Mouse (Mus musculus) lung, postnatal 0 days (tissue): Measurements from ENCODE around the gene Bscl2. TPM values are rescaled to one million over a fixed set of nuclear protein-coding genes. Genes with fewer than 3 reads are reported as not detected.

ENCODE experiments used
- ATAC-seq: fragments of 200-750 bp; cut with Nextera tagmentation; 2 replicates; pipeline ENCODE4 v1.8.0; 2017; ENCODE audit warnings: moderate library complexity
- DNase-seq: peaks from one replicate; pipeline ENCODE4 v3.0.0-alpha.2; 2016; ENCODE audit warnings: low spot score
- H3K27ac ChIP-seq: fragments of 300-500 bp; sonication (generic); 2 replicates; pipeline ENCODE4 v1.5.1; 2014; ENCODE audit warnings: antibody characterized with exemption, mild to moderate bottlenecking, low read length, mixed read lengths
- H3K27me3 ChIP-seq: fragments of 300-500 bp; sonication (generic); replicated peaks from 2 replicates; pipeline ENCODE4 v1.6.1; 2014; ENCODE audit warnings: low read length, mixed read lengths; ENCODE audit not compliant: insufficient read depth
- H3K36me3 ChIP-seq: fragments of 300-500 bp; sonication (generic); 2 replicates; pipeline ENCODE4 v1.6.1; 2014; ENCODE audit warnings: low read length, mixed read lengths; ENCODE audit not compliant: insufficient read depth
- H3K4me1 ChIP-seq: fragments of 300-500 bp; sonication (generic); 2 replicates; pipeline ENCODE4 v1.6.1; 2014; ENCODE audit warnings: antibody characterized with exemption, low read depth, low read length, mixed read lengths; ENCODE audit not compliant: insufficient read depth
- H3K4me2 ChIP-seq: fragments of 300-500 bp; sonication (generic); replicated peaks from 2 replicates; pipeline ENCODE4 v1.6.1; 2014; ENCODE audit warnings: low read depth, mild to moderate bottlenecking, low read length, moderate library complexity, mixed read lengths
- H3K4me3 ChIP-seq: fragments of 300-500 bp; sonication (generic); 2 replicates; pipeline ENCODE4 v1.5.1; 2014; ENCODE audit warnings: low read depth, low read length
- H3K9ac ChIP-seq: fragments of 300-500 bp; sonication (generic); replicated peaks from 2 replicates; pipeline ENCODE4 v1.6.1; 2014; ENCODE audit warnings: low read depth, mild to moderate bottlenecking
- H3K9me3 ChIP-seq: fragments of 300-500 bp; sonication (generic); 2 replicates; pipeline ENCODE4 v1.6.1; 2016; ENCODE audit warnings: low read length, mixed read lengths
- CTCF ChIP-seq: IDR thresholded peaks from 2 replicates; pipeline ENCODE4 v1.5.1; 2016; ENCODE audit warnings: antibody characterized with exemption, mild to moderate bottlenecking
- EP300 ChIP-seq: IDR thresholded peaks from 2 replicates; pipeline ENCODE4 v1.6.1; 2016; ENCODE audit warnings: antibody characterized with exemption, mild to moderate bottlenecking, control low read depth
- WGBS: fragments of 180-500 bp; shearing (Covaris S2); extraction: QIAGEN DNeasy Blood & Tissue Kit; methylation state at CpG from one replicate; pipeline ENCODE4 v1.1.7; 2014; 5-methylcytosine and 5-hydroxymethylcytosine counted together
- polyA plus RNA-seq: library from polyadenylated mRNA; unstranded; fragments of >200 nt; fragmentation: Nextera tagmentation; extraction: Ambion mirVana; gene quantifications from 2 replicates; pipeline ENCODE4 v1.2.1, GENCODE M21; 2015

The Bscl2 gene
- polyA plus RNA-seq, 1 experiment from 2014 or later: 66.8 TPM

- Histone ChIP-seq H3K27me3 (no peaks in the 10 kb centered on the region), H3K4me2 (peak within 1 kb of the TSS; percentile 66), H3K9ac (no peak within 1 kb of the TSS), H3K4me3 (peak within 1 kb of the TSS; percentile 55), H3K9me3 (no peaks in the 10 kb centered on the region), H3K4me1 (peaks cover 10% of the 10 kb centered on the region), H3K36me3 (peaks cover 5% of the 10 kb centered on the region; the same call in 1 of the 2 replicates), H3K27ac (peak within 1 kb of the TSS; percentile 64)
- TF ChIP-seq EP300 (peak; percentile 77), CTCF (no peak)
- ATAC-seq: peak; percentile 97
- DNase-seq: peak; percentile 100
- under 1% methylated on average over 30 of the region's 30 CpGs for WGBS
Measured at GRCm38 (mm10) chr19:8802130-8802821, 35.0 kb upstream of the Bscl2 start, which contains the start of gene Zbtb3. Zbtb3 (plus strand) TSS chr19:8802555.

- Histone ChIP-seq H3K4me1 (peaks cover 4% of the 10 kb centered on the region; the same call in 1 of the 2 replicates), H3K36me3 (peaks cover 6% of the 10 kb centered on the region; the same call in 1 of the 2 replicates), H3K9me3 (no peaks in the 10 kb centered on the region), H3K9ac (no peak overlapping the region), H3K4me3 (0 out of 2 replicates have a peak overlapping the region, but pooled peaks have one; percentile 55), H3K27me3 (no peaks in the 10 kb centered on the region), H3K27ac (0 out of 2 replicates have a peak overlapping the region, but pooled peaks have one; percentile 64), H3K4me2 (peak overlapping the region; percentile 53; the same call in 1 of the 2 replicates)
- WGBS: 84% methylated on average over 9 of the region's 9 CpGs
- ATAC-seq (no peak), DNase-seq (no peak)
- TF ChIP-seq CTCF (no peak), EP300 (no peak)
Measured at GRCm38 (mm10) chr19:8803204-8803780, 34.0 kb upstream of the Bscl2 start.

GRCm38 (mm10) chr19:8803879-8804660 is 33.2 kb upstream of the Bscl2 start:
- Histone ChIP-seq H3K4me1 (peaks cover 4% of the 10 kb centered on the region; the same call in 1 of the 2 replicates), H3K9ac (no peak overlapping the region), H3K27ac (no peak overlapping the region), H3K27me3 (no peaks in the 10 kb centered on the region), H3K4me3 (no peak overlapping the region), H3K9me3 (no peaks in the 10 kb centered on the region), H3K36me3 (peaks cover 6% of the 10 kb centered on the region; the same call in 1 of the 2 replicates), H3K4me2 (no peak overlapping the region)
- WGBS: 86% methylated on average over 11 of the region's 11 CpGs
- ATAC-seq: no peak
- no peak for DNase-seq
- TF ChIP-seq CTCF: no peak
- TF ChIP-seq EP300: no peak

GRCm38 (mm10) chr19:8806810-8807209 is 30.5 kb upstream of the Bscl2 start:
- H3K4me1 ChIP-seq: peaks cover 4% of the 10 kb centered on the region; the same call in 1 of the 2 replicates
- H3K9ac ChIP-seq: no peak overlapping the region
- no peak overlapping the region for H3K4me2 ChIP-seq
- H3K36me3 ChIP-seq: peaks cover 6% of the 10 kb centered on the region; the same call in 1 of the 2 replicates
- no peaks in the 10 kb centered on the region for H3K9me3 ChIP-seq
- DNase-seq (no peak), ATAC-seq (no peak)
- no peak overlapping the region for H3K4me3 ChIP-seq
- TF ChIP-seq EP300: no peak
- TF ChIP-seq CTCF: no peak
- WGBS: 93% methylated on average over 5 of the region's 5 CpGs
- H3K27me3 ChIP-seq: no peaks in the 10 kb centered on the region
- H3K27ac ChIP-seq: no peak overlapping the region

- no peak for TF ChIP-seq EP300
- TF ChIP-seq CTCF: peak; percentile 50
- Histone ChIP-seq H3K4me1 (no peaks in the 10 kb centered on the region), H3K9me3 (no peaks in the 10 kb centered on the region), H3K4me2 (no peak overlapping the region), H3K36me3 (peaks cover 9% of the 10 kb centered on the region; the same call in 1 of the 2 replicates), H3K27me3 (no peaks in the 10 kb centered on the region), H3K27ac (no peak overlapping the region), H3K4me3 (no peak overlapping the region), H3K9ac (no peak overlapping the region)
- ATAC-seq (no peak), DNase-seq (peak; percentile 53)
- WGBS: 68% methylated on average over 11 of the region's 11 CpGs
Measured at GRCm38 (mm10) chr19:8815812-8816211, 21.5 kb upstream of the Bscl2 start.

- Histone ChIP-seq H3K4me3 (no peak overlapping the region), H3K4me1 (0 out of 2 replicates have a peak, but pooled peaks cover 1% of the 10 kb centered on the region), H3K27ac (no peak overlapping the region), H3K36me3 (peaks cover 9% of the 10 kb centered on the region; the same call in 1 of the 2 replicates), H3K27me3 (no peaks in the 10 kb centered on the region), H3K4me2 (no peak overlapping the region), H3K9me3 (no peaks in the 10 kb centered on the region), H3K9ac (peak overlapping the region; percentile 13; the same call in 1 of the 2 replicates)
- ATAC-seq: no peak
- DNase-seq: no peak
- no peak for TF ChIP-seq EP300
- no peak for TF ChIP-seq CTCF
- 66% methylated on average over 3 of the region's 3 CpGs for WGBS
Measured at GRCm38 (mm10) chr19:8817001-8817400, 20.3 kb upstream of the Bscl2 start.
